Mouse (Mus musculus) intestine, postnatal 0 days (tissue): ENCODE results near the gene Nox4. TPM values are rescaled to one million over a fixed set of nuclear protein-coding genes. Genes with fewer than 3 reads are reported as not detected.
"Not testable (repeated sequence)": the region's sequence is repeated elsewhere in the genome, so short reads cannot be mapped to it uniquely, and the experiment has no call there.

Experiments
- ATAC-seq: fragments of 200-750 bp; cut with Nextera tagmentation; 2 replicates; pipeline ENCODE4 v1.8.0; 2017; ENCODE audit warnings: mild to moderate bottlenecking, moderate TSS enrichment, moderate library complexity
- H3K27ac ChIP-seq: fragments of 300-500 bp; sonication (generic); 2 replicates; pipeline ENCODE4 v1.5.1; 2014; ENCODE audit warnings: mild to moderate bottlenecking, low read depth, low read length, moderate library complexity
- H3K27me3 ChIP-seq: fragments of 300-500 bp; sonication (generic); replicated peaks from 2 replicates; pipeline ENCODE4 v1.6.1; 2014; ENCODE audit warnings: low read length, mixed read lengths; ENCODE audit not compliant: control insufficient read depth, insufficient read depth
- H3K36me3 ChIP-seq: fragments of 300-500 bp; sonication (generic); 2 replicates; pipeline ENCODE4 v1.6.1; 2014; ENCODE audit warnings: mild to moderate bottlenecking, moderate library complexity; ENCODE audit not compliant: control insufficient read depth, insufficient read depth
- H3K4me1 ChIP-seq: fragments of 300-500 bp; sonication (generic); replicated peaks from 2 replicates; pipeline ENCODE4 v1.6.1; 2014; ENCODE audit warnings: antibody characterized with exemption, low read length, mixed read lengths; ENCODE audit not compliant: control insufficient read depth, insufficient read depth
- H3K4me2 ChIP-seq: fragments of 300-500 bp; sonication (generic); replicated peaks from 2 replicates; pipeline ENCODE4 v1.6.1; 2014; ENCODE audit warnings: low read depth, mild to moderate bottlenecking, moderate library complexity
- H3K4me3 ChIP-seq: fragments of 300-500 bp; sonication (generic); 2 replicates; pipeline ENCODE4 v1.5.1; 2014; ENCODE audit warnings: low read depth, low read length
- H3K9ac ChIP-seq: fragments of 300-500 bp; sonication (generic); 2 replicates; pipeline ENCODE4 v1.6.1; 2014; ENCODE audit warnings: mild to moderate bottlenecking, low read depth, low read length
- H3K9me3 ChIP-seq: fragments of 300-500 bp; sonication (generic); 2 replicates; pipeline ENCODE4 v1.6.1; 2016; ENCODE audit warnings: mixed run types; ENCODE audit not compliant: control insufficient read depth
- CTCF ChIP-seq: sonication (generic); IDR thresholded peaks from 2 replicates; pipeline ENCODE4 v1.5.1; 2016; ENCODE audit warnings: low read depth, mild to moderate bottlenecking, control low read depth, antibody characterized with exemption, moderate library complexity
- WGBS: fragments of 180-500 bp; shearing (Covaris S2); extraction: QIAGEN DNeasy Blood & Tissue Kit; methylation state at CpG from one replicate; pipeline ENCODE4 v1.1.7; 2014; 5-methylcytosine and 5-hydroxymethylcytosine counted together
- polyA plus RNA-seq: library from polyadenylated mRNA; unstranded; fragments of >200 nt; fragmentation: Nextera tagmentation; extraction: Ambion mirVana; gene quantifications from 2 replicates; pipeline ENCODE4 v1.2.1, GENCODE M21; 2015

The Nox4 gene
- polyA plus RNA-seq, 1 experiment from 2014 or later, result 28.3 TPM

DNA sequence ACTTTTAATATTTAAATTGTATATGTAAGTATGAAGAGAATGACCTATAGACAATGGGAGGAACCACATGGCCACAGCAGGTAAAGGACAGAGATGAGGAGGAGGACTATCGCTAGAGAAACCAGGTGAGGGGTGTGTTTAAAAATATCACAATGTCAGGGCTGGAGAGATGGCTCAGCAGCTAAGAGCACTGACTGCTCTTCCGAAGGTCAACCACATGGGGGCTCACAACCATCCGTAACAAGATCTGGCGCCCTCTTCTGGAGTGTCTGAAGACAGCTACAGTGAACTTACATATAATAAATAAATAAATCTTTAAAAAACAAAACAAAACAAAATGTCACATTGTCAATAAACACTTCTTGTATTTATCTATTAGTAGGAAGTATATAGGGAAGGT lies 165.5 kb downstream of the Nox4 start:
- 17% methylated on average over 4 of the region's 4 CpGs for WGBS
- not testable (repeated sequence) for H3K9ac ChIP-seq, H3K4me3 ChIP-seq, H3K4me1 ChIP-seq, H3K27ac ChIP-seq, H3K9me3 ChIP-seq, H3K4me2 ChIP-seq, H3K36me3 ChIP-seq, ATAC-seq, H3K27me3 ChIP-seq
- peak; percentile 69 for TF ChIP-seq CTCF

DNA sequence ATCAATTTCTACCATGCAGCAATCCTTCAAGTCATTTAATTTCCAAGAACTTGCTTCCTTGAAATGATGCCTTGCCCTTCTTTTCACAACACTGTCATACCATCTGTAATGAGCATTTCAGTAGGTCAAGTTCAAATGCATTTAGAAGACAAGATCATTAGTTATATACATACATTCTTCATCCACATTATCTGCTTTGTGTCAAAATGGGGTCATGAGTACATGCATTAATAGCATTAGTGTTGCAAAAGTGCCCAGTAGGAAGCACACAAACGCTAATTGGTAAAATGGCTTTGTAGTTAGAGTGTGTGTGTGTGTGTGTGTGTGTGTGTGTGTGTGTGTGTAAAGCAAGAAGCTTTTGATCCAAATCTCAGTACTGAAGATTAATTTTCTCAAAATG lies 167.4 kb downstream of the Nox4 start:
- 65% methylated on average over 1 of the region's 1 CpGs for whole genome bisulfite sequencing
- Histone ChIP-seq H3K4me1 (no peaks in the 10 kb centered on the region), H3K27me3 (no peaks in the 10 kb centered on the region), H3K9me3 (no peaks in the 10 kb centered on the region), H3K4me3 (no peak overlapping the region), H3K36me3 (no peaks in the 10 kb centered on the region), H3K4me2 (no peak overlapping the region), H3K27ac (no peak overlapping the region), H3K9ac (no peak overlapping the region)
- no peak for ATAC-seq
- no peak for TF ChIP-seq CTCF

Other genes starting within 250 kb of the Nox4 start
- gene Vmn2r79, start 250.0 kb upstream of the Nox4 start, polyA plus RNA-seq, result not detected in 2 replicates
- not detected in 2 replicates for gene Tyr, start 247.4 kb downstream of the Nox4 start, polyA plus RNA-seq